In the genomic region with DNA sequence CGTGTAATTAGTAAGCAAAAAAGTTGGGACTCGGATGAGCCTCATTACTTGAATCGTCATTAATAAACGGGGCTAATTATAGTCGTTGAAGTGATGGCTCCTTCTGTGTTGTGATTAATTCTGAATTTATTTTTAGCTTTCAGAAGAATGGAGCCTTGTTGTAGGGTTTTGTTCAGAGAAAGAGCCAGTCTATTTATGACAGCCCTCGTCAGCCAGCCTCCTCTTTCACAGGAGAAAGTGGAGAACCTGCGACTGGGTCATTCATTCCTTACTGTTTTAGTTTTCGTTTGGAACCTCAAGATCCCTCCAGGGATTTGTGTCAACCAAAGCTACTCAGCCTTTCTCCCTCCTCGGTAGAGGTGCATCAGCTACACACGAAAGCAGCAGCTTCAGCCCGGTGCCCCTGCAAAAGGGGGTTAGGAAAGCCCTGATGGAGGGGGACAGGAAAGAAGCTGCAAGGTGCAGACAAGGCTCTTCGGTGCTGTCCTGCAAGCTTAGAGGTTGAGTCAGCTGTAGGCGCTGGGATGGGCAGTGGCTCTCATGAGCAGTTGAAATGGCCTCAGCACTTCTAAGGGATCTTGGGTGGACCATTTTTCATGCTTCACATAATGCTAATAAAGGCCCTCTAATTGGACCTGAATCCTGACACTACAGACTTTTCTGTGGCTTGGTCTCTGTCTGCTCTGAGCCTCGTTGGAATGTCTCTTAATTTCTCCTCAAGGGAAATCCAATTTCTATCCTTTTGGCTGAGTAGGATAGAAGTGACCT, we compare ENCODE assay signal across 20 mouse cellular contexts. TPM values are rescaled to one million over a fixed set of nuclear protein-coding genes. Genes with fewer than 3 reads are reported as not detected.
DNase-seq lines count a peak whose midpoint lies in the region; ATAC-seq lines count a peak whose summit lies in the region.
"Had no signal": no experiment of that assay in that cellular context is flagged by ENCODE, and none has a peak within 500 bp of the region (broad histone marks: within the 10 kb centered on the region; RNA-seq: fewer than 3 reads in every experiment).

No protein-coding gene starts in this region.

- H3K27ac ChIP-seq in forebrain, embryonic 16.5 days (ENCODE audit: low read length): no peak overlapping the region
- no peak overlapping the region for H3K27ac ChIP-seq in forebrain, embryonic 12.5 days
- no peak overlapping the region for H3K27ac ChIP-seq in heart, embryonic 16.5 days (ENCODE audit: low read length)
- no peak overlapping the region for H3K27ac ChIP-seq in heart, embryonic 11.5 days (ENCODE audit: low read depth, low read length)
- H3K27ac ChIP-seq: embryonic facial prominence, embryonic 12.5 days; heart, embryonic 10.5 days; hindbrain, embryonic 13.5 days; hindbrain, postnatal 0 days had no signal

- WGBS in forebrain, embryonic 16.5 days: 15% methylated on average over 14 of the region's 14 CpGs
- 16% methylated on average over 14 of the region's 14 CpGs for WGBS in forebrain, embryonic 12.5 days
- WGBS in heart, embryonic 16.5 days: 62% methylated on average over 14 of the region's 14 CpGs
- 67% methylated on average over 14 of the region's 14 CpGs for WGBS in heart, embryonic 11.5 days (ENCODE audit: insufficient replicate concordance)

- no peaks in the 10 kb centered on the region for H3K36me3 ChIP-seq in forebrain, embryonic 16.5 days (ENCODE audit: control insufficient read depth, insufficient read depth)
- no peaks in the 10 kb centered on the region for H3K36me3 ChIP-seq in forebrain, embryonic 12.5 days (replicated peaks)
- H3K36me3 ChIP-seq in heart, embryonic 16.5 days (ENCODE audit: control insufficient read depth, insufficient read depth): no peaks in the 10 kb centered on the region
- H3K36me3 ChIP-seq in heart, embryonic 11.5 days (ENCODE audit: control insufficient read depth, insufficient read depth, low read length): no peaks in the 10 kb centered on the region
- H3K36me3 ChIP-seq: embryonic facial prominence, embryonic 12.5 days; heart, embryonic 10.5 days; hindbrain, embryonic 13.5 days had no signal

- no peak overlapping the region for H3K4me2 ChIP-seq in forebrain, embryonic 16.5 days (ENCODE audit: low read length)
- no peak overlapping the region for H3K4me2 ChIP-seq in forebrain, embryonic 12.5 days
- peak overlapping the region; percentile 18; the same call in 1 of the 2 replicates for H3K4me2 ChIP-seq in heart, embryonic 16.5 days (ENCODE audit: low read depth, low read length)
- no peak overlapping the region for H3K4me2 ChIP-seq in heart, embryonic 11.5 days
- H3K4me2 ChIP-seq: embryonic facial prominence, embryonic 12.5 days; hindbrain, embryonic 13.5 days had no signal

- H3K4me3 ChIP-seq in forebrain, embryonic 16.5 days (replicated peaks; ENCODE audit: low read length): no peak overlapping the region
- no peak overlapping the region for H3K4me3 ChIP-seq in forebrain, embryonic 12.5 days (replicated peaks)
- no peak overlapping the region for H3K4me3 ChIP-seq in heart, embryonic 16.5 days (ENCODE audit: low read length)
- no peak overlapping the region for H3K4me3 ChIP-seq in heart, embryonic 11.5 days (ENCODE audit: low read depth, low read length)
- H3K4me3 ChIP-seq: embryonic facial prominence, embryonic 12.5 days; heart, embryonic 10.5 days; hindbrain, embryonic 13.5 days had no signal

- H3K9ac ChIP-seq in forebrain, embryonic 16.5 days (replicated peaks; ENCODE audit: low read depth, low read length): no peak overlapping the region
- H3K9ac ChIP-seq in forebrain, embryonic 12.5 days: no peak overlapping the region
- no peak overlapping the region for H3K9ac ChIP-seq in heart, embryonic 16.5 days (ENCODE audit: low read length)
- no peak overlapping the region for H3K9ac ChIP-seq in heart, embryonic 11.5 days (ENCODE audit: low read depth, low read length)
- H3K9ac ChIP-seq: embryonic facial prominence, embryonic 12.5 days; hindbrain, embryonic 13.5 days had no signal

- H3K9me3 ChIP-seq in forebrain, embryonic 16.5 days (ENCODE audit: control insufficient read depth, low read length): no peaks in the 10 kb centered on the region
- H3K9me3 ChIP-seq in forebrain, embryonic 12.5 days: no peaks in the 10 kb centered on the region
- H3K9me3 ChIP-seq in heart, embryonic 16.5 days (replicated peaks; ENCODE audit: control insufficient read depth, low read length): no peaks in the 10 kb centered on the region; the same call in 1 of the 2 replicates
- H3K9me3 ChIP-seq in heart, embryonic 11.5 days (replicated peaks; ENCODE audit: control insufficient read depth, low read length): no peaks in the 10 kb centered on the region
- H3K9me3 ChIP-seq: embryonic facial prominence, embryonic 12.5 days; heart, embryonic 10.5 days; hindbrain, embryonic 13.5 days had no signal

- peak; percentile 45 for DNase-seq in brain, adult 2 months (ENCODE audit: low read depth, low spot score)
- DNase-seq in retina, postnatal 1 day: peak; percentile 69
- DNase-seq in right cerebral cortex, adult 18-20 months: no peak
- DNase-seq: adrenal gland, adult 2 months; adrenal gland, postnatal 36 days; cerebellum, adult 11-12 months; cerebellum, adult 9-10 months; cerebellum, postnatal 25 days; gastrocnemius, postnatal 36 days; heart, adult 18-20 months; heart, postnatal 10 days; kidney, adult 11 months had no signal

- no peaks in the 10 kb centered on the region for H3K27me3 ChIP-seq in forebrain, embryonic 16.5 days (replicated peaks; ENCODE audit: control insufficient read depth, insufficient read depth, low read length)
- 0 out of 2 replicates have a peak, but pooled peaks cover 9% of the 10 kb centered on the region for H3K27me3 ChIP-seq in forebrain, embryonic 12.5 days
- H3K27me3 ChIP-seq in heart, embryonic 16.5 days (ENCODE audit: control insufficient read depth, insufficient read depth, low read length): no peaks in the 10 kb centered on the region
- no peaks in the 10 kb centered on the region for H3K27me3 ChIP-seq in heart, embryonic 11.5 days (ENCODE audit: control insufficient read depth, insufficient read depth, low read length)
- H3K27me3 ChIP-seq: embryonic facial prominence, embryonic 12.5 days; hindbrain, embryonic 13.5 days had no signal

- H3K4me1 ChIP-seq in forebrain, embryonic 16.5 days (replicated peaks; ENCODE audit: control insufficient read depth, insufficient read depth, low read length): peaks cover 8% of the 10 kb centered on the region
- H3K4me1 ChIP-seq in forebrain, embryonic 12.5 days: peaks cover 8% of the 10 kb centered on the region; the same call in 1 of the 2 replicates
- peaks cover 3% of the 10 kb centered on the region; the same call in 1 of the 2 replicates for H3K4me1 ChIP-seq in heart, embryonic 16.5 days (ENCODE audit: control insufficient read depth, insufficient read depth, low read length)
- H3K4me1 ChIP-seq in heart, embryonic 11.5 days (ENCODE audit: control insufficient read depth, insufficient read depth, low read length): no peaks in the 10 kb centered on the region
- H3K4me1 ChIP-seq: embryonic facial prominence, embryonic 12.5 days; heart, embryonic 10.5 days had no signal

- 0 out of 2 replicates have a peak, but pooled peaks have one; percentile 18 for ATAC-seq in forebrain, embryonic 16.5 days
- no peak for ATAC-seq in forebrain, embryonic 12.5 days (ENCODE audit: low FRiP score)
- no peak for ATAC-seq in heart, embryonic 16.5 days (replicated peaks; ENCODE audit: extremely low read depth, insufficient read depth, low FRiP score)
- no peak for ATAC-seq in heart, embryonic 11.5 days (replicated peaks; ENCODE audit: insufficient number of reproducible peaks, low FRiP score, low TSS enrichment)
- ATAC-seq: hindbrain, postnatal 0 days had no signal

RNA-seq across cellular contexts. Expression of gene Gas7, which starts 10.0 kb away (rescaled TPM):
- 75.1 TPM in 2 replicates for polyA plus RNA-seq in forebrain, embryonic 16.5 days (2015; fragmentation: Nextera tagmentation; extraction: Ambion mirVana)
- 4.2 and 4.8 TPM in 2 replicates for polyA plus RNA-seq in forebrain, embryonic 12.5 days (2016; fragmentation: Nextera tagmentation; extraction: Ambion mirVana)
- 8.5 and 8.6 TPM in 2 replicates for polyA plus RNA-seq in heart, embryonic 16.5 days (2015; fragmentation: Nextera tagmentation; extraction: Ambion mirVana)
- 5.3 and 5.4 TPM in 2 replicates for polyA plus RNA-seq in heart, embryonic 11.5 days (2014; fragmentation: Nextera tagmentation; extraction: Ambion mirVana)
